Mouse (Mus musculus): Measurements from ENCODE around the gene Dhx9.
"Not testable (repeated sequence)": the region's sequence is repeated elsewhere in the genome, so short reads cannot be mapped to it uniquely, and the experiment has no call there.

Dhx9 gene

DNA sequence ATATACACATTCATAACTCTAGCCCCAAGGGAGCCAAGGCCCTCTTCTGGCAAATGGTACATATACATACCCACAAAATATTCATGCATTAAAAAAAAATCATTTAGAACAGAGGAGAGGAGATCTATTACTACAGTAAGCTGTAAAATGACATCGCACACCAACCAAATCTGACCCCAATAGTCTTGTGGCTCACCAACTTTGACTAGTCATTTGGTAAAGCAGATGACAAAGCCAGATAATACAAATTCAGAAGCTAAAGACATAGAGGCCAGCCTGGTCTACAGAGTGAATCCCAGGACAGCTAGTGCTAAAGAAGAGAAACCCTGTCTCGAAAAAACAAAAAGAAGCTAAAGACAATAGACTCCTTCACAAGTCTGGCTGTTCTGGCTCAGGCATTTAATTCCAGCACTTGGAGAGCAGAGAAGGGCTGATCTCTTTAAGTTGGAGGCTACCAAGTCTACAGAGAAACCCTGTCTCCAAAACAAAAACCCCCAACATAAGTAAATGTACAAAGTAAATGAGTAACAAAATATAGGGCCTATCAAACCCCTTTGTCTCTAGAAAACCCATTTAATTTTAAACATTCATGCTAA, 2.2 kb downstream of the Dhx9 start:
- no peak for DNase-seq

DNA sequence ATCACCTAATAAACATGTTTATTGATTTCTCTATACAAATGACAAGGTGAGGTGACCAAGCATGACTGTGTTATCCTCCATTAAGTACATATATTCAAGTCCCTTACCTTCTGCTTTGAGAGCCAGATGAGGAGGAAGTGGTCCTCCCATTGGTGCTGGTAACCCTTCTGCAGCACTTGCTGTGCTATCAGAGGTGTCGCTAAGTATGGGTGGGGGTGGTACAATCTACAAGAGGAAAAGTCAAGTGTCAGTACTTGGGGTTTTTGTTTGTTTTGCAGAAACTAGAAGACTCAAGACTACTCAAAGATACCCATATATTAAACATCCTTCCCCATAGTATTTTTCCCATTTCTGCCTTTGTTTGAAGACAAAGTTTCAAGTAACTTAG, 6.4 kb downstream of the Dhx9 start:
- DNase-seq, result no peak

DNA sequence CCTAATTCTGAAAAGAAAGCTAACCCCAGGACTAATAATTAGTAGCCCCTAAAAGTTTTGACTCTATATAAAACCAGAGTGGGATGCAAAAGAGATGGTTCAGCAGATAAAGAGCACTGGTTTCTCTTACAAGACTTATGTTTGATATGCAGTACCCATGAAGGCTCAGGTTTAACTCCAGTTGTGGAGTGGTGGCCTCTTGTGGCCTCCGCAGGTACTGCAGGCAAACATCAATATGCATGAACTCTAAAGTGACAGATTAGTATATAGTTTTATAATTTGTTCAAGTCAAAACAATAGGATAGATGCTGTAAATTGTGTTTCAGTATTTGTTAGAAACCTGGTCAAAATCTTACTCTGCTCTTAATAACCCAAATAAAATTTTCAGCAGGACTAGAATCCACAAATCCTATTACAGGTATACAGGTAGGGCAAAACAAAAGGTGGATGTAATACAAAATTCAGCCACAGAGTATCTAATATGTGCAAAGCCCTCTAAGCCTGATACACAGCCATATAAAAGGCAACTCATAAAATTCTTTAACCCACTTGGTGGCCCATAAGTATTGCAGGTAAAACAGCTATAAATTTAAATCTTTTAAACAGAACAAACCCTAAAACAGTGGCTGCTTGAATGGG, 7.0 kb downstream of the Dhx9 start:
- peak; percentile 54 for DNase-seq

- no peak for DNase-seq
Observed at GRCm38 (mm10) chr1:153479296-153479695, 8.2 kb downstream of the Dhx9 start.

DNA sequence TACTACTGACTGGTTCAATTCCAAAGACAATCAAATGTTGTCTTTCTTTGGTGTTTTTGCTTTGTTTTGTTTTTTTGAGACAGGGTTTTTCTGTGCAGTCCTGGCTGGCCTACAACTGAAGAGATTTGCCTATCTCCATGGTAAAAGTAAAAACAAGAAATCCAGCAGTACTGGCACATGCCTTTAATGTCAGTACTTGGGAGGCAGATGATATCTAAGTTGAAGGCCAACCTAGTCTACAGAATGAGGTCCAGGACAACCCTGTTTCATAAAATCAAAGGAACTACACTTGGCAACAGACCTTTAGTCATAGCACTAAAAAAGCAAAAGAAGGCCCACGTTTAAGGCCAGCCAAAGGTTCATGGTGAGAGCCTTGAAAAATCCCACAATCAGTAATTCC, 25.7 kb downstream of the Dhx9 start:
- DNase-seq, result no peak

DNA sequence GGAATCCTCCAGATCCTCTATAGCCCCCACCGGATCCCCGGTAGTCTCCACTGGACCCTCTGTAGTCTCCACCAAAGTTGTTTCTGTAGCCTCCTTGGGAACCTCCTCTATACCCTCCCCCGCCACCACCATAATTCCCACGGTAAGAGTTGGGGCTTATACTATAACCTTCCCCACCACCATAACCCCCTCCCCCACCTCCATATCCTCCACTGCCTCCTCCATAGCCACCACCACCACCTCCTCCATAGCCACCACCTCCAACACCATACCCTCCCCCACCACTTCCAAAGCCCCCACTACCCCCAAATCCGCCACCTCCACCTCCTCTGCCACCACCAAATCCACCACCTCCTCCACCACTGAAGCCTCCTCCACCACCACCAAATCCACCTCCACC, 31.3 kb downstream of the Dhx9 start:
- DNase-seq, result no peak

DNA sequence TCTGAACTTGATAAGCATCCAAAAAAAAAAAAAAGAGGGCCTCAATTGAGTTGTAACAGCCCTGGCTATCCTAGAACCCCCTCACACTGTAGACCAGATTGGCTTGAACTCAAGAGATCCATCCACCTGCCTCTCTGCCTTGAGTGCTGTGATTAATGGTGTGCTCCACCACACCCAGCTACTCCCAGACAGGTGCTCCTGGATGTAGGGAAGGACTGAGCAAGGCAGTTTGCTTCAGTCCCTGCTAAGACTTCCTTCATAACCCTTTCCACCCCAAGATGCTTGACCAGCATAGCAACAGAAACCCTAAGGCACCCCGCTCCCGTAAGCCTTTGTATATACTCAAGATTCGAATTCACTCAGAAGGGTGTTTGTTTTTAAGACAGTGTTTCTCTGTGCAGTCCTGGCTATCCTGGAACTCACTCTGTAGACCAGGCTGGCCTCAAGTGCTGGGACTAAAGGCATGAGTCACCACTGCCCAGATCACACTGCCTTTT, 34.3 kb downstream of the Dhx9 start:
- no peak for DNase-seq

DNA sequence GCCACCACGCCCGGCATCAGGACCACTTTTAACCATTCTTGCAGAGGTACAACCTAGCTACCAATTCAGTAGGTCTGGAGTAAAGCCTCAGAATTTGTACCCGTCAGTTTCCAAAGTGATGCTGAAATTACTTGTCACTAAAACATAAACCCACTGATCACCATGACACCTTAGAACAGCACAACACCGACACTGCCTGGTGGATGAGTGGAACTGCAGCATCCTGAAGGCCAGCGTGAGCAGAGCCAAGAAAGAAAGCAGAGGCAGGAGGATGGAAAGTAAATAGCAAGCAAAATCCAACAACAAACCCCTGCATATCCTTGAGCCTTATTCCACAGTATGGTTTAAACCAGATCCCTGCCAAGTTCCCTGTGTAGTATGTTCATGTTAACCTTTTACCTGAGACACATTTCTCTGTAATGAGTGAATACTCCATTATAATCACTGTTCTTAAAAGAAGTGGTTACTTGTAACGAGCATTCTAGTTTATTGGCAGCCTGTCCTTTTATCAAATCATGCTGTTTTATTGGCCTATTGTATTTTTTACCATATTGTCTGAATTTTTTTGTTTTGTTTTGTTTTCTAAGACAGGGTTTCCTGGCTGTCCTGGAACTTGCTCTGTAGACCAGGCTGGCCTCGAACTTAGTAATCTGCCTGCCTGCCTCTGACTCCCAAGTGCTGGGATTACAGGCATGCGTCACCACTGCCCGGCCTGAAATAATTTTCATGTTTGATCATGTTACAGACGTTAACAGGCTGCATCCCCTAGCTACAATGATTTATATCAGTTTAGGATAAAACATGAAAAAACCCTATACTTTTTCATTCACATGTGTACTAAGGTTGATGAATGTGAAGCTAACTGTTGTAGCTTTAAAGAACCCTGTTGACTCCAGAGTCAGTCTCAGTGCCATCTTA, 36.0 kb downstream of the Dhx9 start:
- DNase-seq, result peak; percentile 33

- no peak for DNase-seq
Observed at GRCm38 (mm10) chr1:153446120-153446831, 41.2 kb downstream of the Dhx9 start.

- no peak for DNase-seq
Observed at GRCm38 (mm10) chr1:153443632-153444031, 43.8 kb downstream of the Dhx9 start.

- DNase-seq, result no peak
Observed at GRCm38 (mm10) chr1:153443019-153443418, 44.4 kb downstream of the Dhx9 start.

GRCm38 (mm10) chr1:153441656-153442055, 45.8 kb downstream of the Dhx9 start:
- no peak for DNase-seq

DNA sequence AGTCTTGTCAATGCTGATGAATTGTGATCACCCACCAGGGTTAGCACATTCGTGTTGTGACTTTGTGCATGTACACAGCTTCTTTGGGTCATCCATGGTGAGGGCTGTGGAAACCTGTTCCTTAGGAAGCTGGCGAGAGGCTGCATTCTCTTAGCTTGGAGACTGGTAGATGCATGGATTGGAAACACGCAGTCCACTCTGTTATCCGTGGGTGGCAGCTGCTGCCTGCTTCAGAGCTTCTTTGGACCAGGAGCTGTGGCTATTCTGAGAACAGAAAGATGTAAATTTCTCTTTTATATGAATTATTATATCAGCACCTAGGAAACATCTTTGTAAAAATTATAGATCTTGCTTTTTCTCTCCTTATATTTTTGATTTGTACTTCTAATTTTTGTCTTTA, 46.7 kb downstream of the Dhx9 start:
- DNase-seq, result no peak

- DNase-seq, result no peak
Observed at GRCm38 (mm10) chr1:153437536-153437935, 49.9 kb downstream of the Dhx9 start.

GRCm38 (mm10) chr1:153433851-153434589, 53.4 kb downstream of the Dhx9 start:
- DNase-seq, result no peak

GRCm38 (mm10) chr1:153432329-153432728, 55.1 kb downstream of the Dhx9 start:
- no peak for DNase-seq

DNA sequence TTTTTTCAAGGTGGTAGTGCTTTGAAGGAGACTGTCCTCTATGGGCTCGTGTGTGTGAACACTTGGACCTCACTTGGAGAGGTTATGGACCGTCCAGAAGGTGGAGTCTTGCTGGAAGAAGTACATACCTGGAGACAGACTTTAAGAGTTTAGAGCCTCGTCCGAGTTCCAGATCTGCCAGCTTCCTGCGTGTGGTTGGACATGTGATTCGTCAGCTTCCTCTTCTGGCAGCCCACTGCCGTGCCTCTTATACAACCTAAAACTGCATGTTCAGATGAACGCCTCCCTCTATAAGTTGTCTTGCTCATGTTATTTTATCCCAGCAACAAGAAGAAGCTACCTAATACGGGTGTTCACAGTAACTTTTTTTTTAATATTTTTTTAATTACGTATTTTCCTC, 55.8 kb downstream of the Dhx9 start:
- no peak for DNase-seq

- no peak for DNase-seq
Observed at GRCm38 (mm10) chr1:153431158-153431557, 56.3 kb downstream of the Dhx9 start.

DNA sequence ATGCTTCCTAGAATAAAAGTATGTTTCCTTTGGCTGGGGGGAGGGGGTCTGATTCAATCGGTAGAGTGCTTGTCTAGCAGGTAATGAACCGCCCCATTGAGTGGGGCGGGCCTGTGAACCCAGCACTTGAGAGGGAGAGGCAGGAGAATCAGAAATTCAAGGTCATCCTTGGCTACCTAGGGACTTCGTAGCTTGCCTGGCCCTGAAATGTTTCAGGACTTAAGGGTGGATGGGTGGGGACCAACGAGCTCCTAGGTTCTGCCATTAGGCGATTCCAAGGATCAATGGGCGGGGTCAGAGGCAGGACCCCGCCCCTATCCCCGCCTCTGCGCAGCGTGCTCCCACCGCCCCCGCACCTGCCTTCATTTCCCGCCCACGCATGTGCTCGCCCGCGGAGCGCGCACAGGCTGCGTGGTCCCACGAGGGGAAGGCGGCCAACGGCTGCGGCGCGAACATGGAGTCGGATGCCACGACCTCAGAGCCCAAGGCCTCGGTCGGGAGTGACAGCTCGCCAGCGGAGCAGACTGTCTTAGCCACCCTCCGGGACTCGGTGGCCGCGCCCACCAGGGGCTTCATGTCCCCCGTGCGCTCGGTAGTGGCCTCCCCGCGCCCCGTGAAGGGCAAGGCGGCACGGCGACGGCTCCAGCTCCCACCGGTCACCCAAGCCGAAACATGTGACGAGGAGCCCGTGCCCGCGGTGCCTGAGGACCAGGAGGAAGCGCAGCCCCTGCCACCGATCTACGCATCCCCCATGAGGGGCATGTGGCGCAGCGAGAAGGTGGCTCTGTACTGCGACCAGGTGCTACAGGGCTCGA, 62.5 kb downstream of the Dhx9 start, which contains the start of gene Shcbp1l:
TSS of gene Shcbp1l (plus strand) at position 393 of the 815 bp plus-strand sequence.
- peak; percentile 79 for DNase-seq

- DNase-seq, result no peak
Observed at GRCm38 (mm10) chr1:153424271-153424670, 63.2 kb downstream of the Dhx9 start.

DNA sequence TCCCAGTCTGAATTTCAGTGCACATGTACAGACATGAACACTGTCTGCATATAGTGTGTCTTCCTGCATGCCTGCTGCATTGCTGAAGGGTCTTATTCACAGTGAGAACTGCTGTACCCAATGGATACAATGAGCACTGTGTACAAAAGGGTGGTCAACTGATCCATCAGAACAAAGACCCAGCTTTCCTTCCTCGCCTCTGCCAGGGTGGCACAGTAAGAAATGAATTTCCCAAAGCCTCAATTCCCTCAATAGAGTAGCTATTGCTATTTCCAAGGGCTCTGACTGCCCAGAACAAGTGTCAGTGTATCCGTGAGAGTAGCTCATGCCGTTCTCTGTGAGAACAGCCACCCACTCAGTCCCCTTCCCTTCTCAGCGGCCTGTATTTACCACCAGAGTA, 69.7 kb downstream of the Dhx9 start:
- DNase-seq, result not testable (repeated sequence)
